Mouse (Mus musculus): ENCODE results near the gene Ccdc61. TPM values are rescaled to one million over a fixed set of nuclear protein-coding genes. Genes with fewer than 3 reads are reported as not detected.
A peak's percentile ranks its signal among the peaks of the same experiment; 100 is the strongest.

The Ccdc61 gene
- 15.4 and 19.1 TPM in 2 replicates for polyA plus RNA-seq (2015; fragmentation: Nextera tagmentation; extraction: Ambion mirVana)

GRCm38 (mm10) chr7:18910241-18910831, at the start of gene Ccdc61:
TSS of gene Ccdc61 (minus strand) at chr7:18910415.
- peak within 1 kb of the TSS; percentile 59 for H3K9ac ChIP-seq (ENCODE audit: low read length)
- H3K36me3 ChIP-seq (ENCODE audit: control insufficient read depth, insufficient read depth, low read length) = no peaks in the 10 kb centered on the region
- DNase-seq (ENCODE audit: low spot score) (peak; percentile 96), ATAC-seq (ENCODE audit: low FRiP score, low TSS enrichment) (peak; percentile 100)
- peak within 1 kb of the TSS; percentile 75 for H3K4me3 ChIP-seq (ENCODE audit: low read depth, low read length)
- TF ChIP-seq EP300 (optimal IDR thresholded peaks at IDR 0.05) = no peak
- TF ChIP-seq CTCF (IDR thresholded peaks at IDR 0.05; ENCODE audit: low read depth) = no peak
- under 1% methylated on average over 33 of the region's 33 CpGs for WGBS
- H3K4me1 ChIP-seq (replicated peaks; ENCODE audit: control insufficient read depth, insufficient read depth) = peaks cover 7% of the 10 kb centered on the region
- H3K9me3 ChIP-seq (ENCODE audit: control insufficient read depth, low read length) = no peaks in the 10 kb centered on the region
- peak within 1 kb of the TSS; percentile 77 for H3K4me2 ChIP-seq (replicated peaks; ENCODE audit: low read depth)
- H3K27me3 ChIP-seq (ENCODE audit: control insufficient read depth, insufficient read depth, low read length) = no peaks in the 10 kb centered on the region
- no peak within 1 kb of the TSS for H3K27ac ChIP-seq (replicated peaks)

GRCm38 (mm10) chr7:18959446-18959845, 49.2 kb upstream of the Ccdc61 start:
- Histone ChIP-seq H3K9ac (ENCODE audit: low read length) (no peak overlapping the region), H3K4me2 (replicated peaks; ENCODE audit: low read depth) (no peak overlapping the region), H3K4me1 (replicated peaks; ENCODE audit: control insufficient read depth, insufficient read depth) (0 out of 2 replicates have a peak, but pooled peaks cover 3% of the 10 kb centered on the region), H3K9me3 (ENCODE audit: control insufficient read depth, low read length) (no peaks in the 10 kb centered on the region), H3K27me3 (ENCODE audit: control insufficient read depth, insufficient read depth, low read length) (peaks cover 4% of the 10 kb centered on the region; the same call in 1 of the 2 replicates), H3K4me3 (ENCODE audit: low read depth, low read length) (no peak overlapping the region), H3K27ac (replicated peaks) (no peak overlapping the region), H3K36me3 (ENCODE audit: control insufficient read depth, insufficient read depth, low read length) (no peaks in the 10 kb centered on the region)
- WGBS = 49% methylated on average over 8 of the region's 8 CpGs
- DNase-seq (ENCODE audit: low spot score) (no peak), ATAC-seq (ENCODE audit: low FRiP score, low TSS enrichment) (no peak)
- TF ChIP-seq EP300 (optimal IDR thresholded peaks at IDR 0.05) = no peak
- TF ChIP-seq CTCF (IDR thresholded peaks at IDR 0.05; ENCODE audit: low read depth) = no peak

GRCm38 (mm10) chr7:18958384-18958766, 48.2 kb upstream of the Ccdc61 start:
- WGBS = 1% methylated on average over 18 of the region's 21 CpGs
- ATAC-seq (ENCODE audit: low FRiP score, low TSS enrichment) (no peak), DNase-seq (ENCODE audit: low spot score) (no peak)
- H3K36me3 ChIP-seq (ENCODE audit: control insufficient read depth, insufficient read depth, low read length) = no peaks in the 10 kb centered on the region
- H3K27me3 ChIP-seq (ENCODE audit: control insufficient read depth, insufficient read depth, low read length) = peaks cover 3% of the 10 kb centered on the region; the same call in 1 of the 2 replicates
- no peak overlapping the region for H3K27ac ChIP-seq (replicated peaks)
- TF ChIP-seq EP300 (optimal IDR thresholded peaks at IDR 0.05) = no peak
- TF ChIP-seq CTCF (IDR thresholded peaks at IDR 0.05; ENCODE audit: low read depth) = no peak
- peak overlapping the region; percentile 97 for H3K4me2 ChIP-seq (replicated peaks; ENCODE audit: low read depth)
- peak overlapping the region; percentile 58 for H3K9ac ChIP-seq (ENCODE audit: low read length)
- H3K4me3 ChIP-seq (ENCODE audit: low read depth, low read length) = peak overlapping the region; percentile 56
- H3K9me3 ChIP-seq (ENCODE audit: control insufficient read depth, low read length) = no peaks in the 10 kb centered on the region
- 0 out of 2 replicates have a peak, but pooled peaks cover 3% of the 10 kb centered on the region for H3K4me1 ChIP-seq (replicated peaks; ENCODE audit: control insufficient read depth, insufficient read depth)

GRCm38 (mm10) chr7:18957569-18958383, 47.6 kb upstream of the Ccdc61 start:
- Histone ChIP-seq H3K4me2 (replicated peaks; ENCODE audit: low read depth) (peak overlapping the region; percentile 97), H3K9ac (ENCODE audit: low read length) (peak overlapping the region; percentile 58), H3K4me3 (ENCODE audit: low read depth, low read length) (peak overlapping the region; percentile 56), H3K4me1 (replicated peaks; ENCODE audit: control insufficient read depth, insufficient read depth) (0 out of 2 replicates have a peak, but pooled peaks cover 3% of the 10 kb centered on the region), H3K27me3 (ENCODE audit: control insufficient read depth, insufficient read depth, low read length) (0 out of 2 replicates have a peak, but pooled peaks cover 2% of the 10 kb centered on the region), H3K9me3 (ENCODE audit: control insufficient read depth, low read length) (no peaks in the 10 kb centered on the region), H3K27ac (replicated peaks) (no peak overlapping the region), H3K36me3 (ENCODE audit: control insufficient read depth, insufficient read depth, low read length) (no peaks in the 10 kb centered on the region)
- ATAC-seq (ENCODE audit: low FRiP score, low TSS enrichment) (peak; percentile 71), DNase-seq (ENCODE audit: low spot score) (peak; percentile 70)
- no peak for TF ChIP-seq EP300 (optimal IDR thresholded peaks at IDR 0.05)
- TF ChIP-seq CTCF (IDR thresholded peaks at IDR 0.05; ENCODE audit: low read depth) = no peak
- WGBS = under 1% methylated on average over 87 of the region's 107 CpGs

GRCm38 (mm10) chr7:18951397-18951796, 41.2 kb upstream of the Ccdc61 start:
- Histone ChIP-seq H3K27me3 (ENCODE audit: control insufficient read depth, insufficient read depth, low read length) (no peaks in the 10 kb centered on the region), H3K4me1 (replicated peaks; ENCODE audit: control insufficient read depth, insufficient read depth) (no peaks in the 10 kb centered on the region), H3K9me3 (ENCODE audit: control insufficient read depth, low read length) (no peaks in the 10 kb centered on the region), H3K9ac (ENCODE audit: low read length) (no peak overlapping the region), H3K27ac (replicated peaks) (no peak overlapping the region), H3K4me3 (ENCODE audit: low read depth, low read length) (no peak overlapping the region), H3K4me2 (replicated peaks; ENCODE audit: low read depth) (no peak overlapping the region), H3K36me3 (ENCODE audit: control insufficient read depth, insufficient read depth, low read length) (no peaks in the 10 kb centered on the region)
- peak; percentile 70 for DNase-seq (ENCODE audit: low spot score)
- whole genome bisulfite sequencing = 15% methylated on average over 15 of the region's 15 CpGs
- ATAC-seq (ENCODE audit: low FRiP score, low TSS enrichment) = no peak
- TF ChIP-seq CTCF (IDR thresholded peaks at IDR 0.05; ENCODE audit: low read depth) = no peak
- no peak for TF ChIP-seq EP300 (optimal IDR thresholded peaks at IDR 0.05)
